Mouse (Mus musculus) intestine, embryonic 16.5 days (tissue): ENCODE results near the gene Ppp1r36. TPM values are rescaled to one million over a fixed set of nuclear protein-coding genes. Genes with fewer than 3 reads are reported as not detected.
"Not testable (repeated sequence)": the region's sequence is repeated elsewhere in the genome, so short reads cannot be mapped to it uniquely, and the experiment has no call there.

Source experiments
- ATAC-seq: fragments of 200-750 bp; cut with Nextera tagmentation; 2 replicates; pipeline ENCODE4 v1.8.0; 2017; ENCODE audit warnings: moderate TSS enrichment, moderate library complexity
- H3K27ac ChIP-seq: fragments of 300-500 bp; sonication (generic); 2 replicates; pipeline ENCODE4 v1.5.1; 2014; ENCODE audit warnings: mild to moderate bottlenecking, low read length
- H3K27me3 ChIP-seq: fragments of 300-500 bp; sonication (generic); replicated peaks from 2 replicates; pipeline ENCODE4 v1.6.1; 2014; ENCODE audit warnings: low read length, control low read depth, mixed read lengths; ENCODE audit not compliant: control insufficient read depth, insufficient read depth
- H3K36me3 ChIP-seq: fragments of 300-500 bp; sonication (generic); 2 replicates; pipeline ENCODE4 v1.6.1; 2014; ENCODE audit warnings: low read length, control low read depth; ENCODE audit not compliant: control insufficient read depth, insufficient read depth
- H3K4me1 ChIP-seq: fragments of 300-500 bp; sonication (generic); 2 replicates; pipeline ENCODE4 v1.6.1; 2014; ENCODE audit warnings: low read length, control low read depth, mixed read lengths; ENCODE audit not compliant: control insufficient read depth, insufficient read depth
- H3K4me2 ChIP-seq: fragments of 300-500 bp; sonication (generic); 2 replicates; pipeline ENCODE4 v1.6.1; 2014; ENCODE audit warnings: low read depth, low read length, control low read depth
- H3K4me3 ChIP-seq: fragments of 300-500 bp; sonication (generic); 2 replicates; pipeline ENCODE4 v1.5.1; 2014; ENCODE audit warnings: mild to moderate bottlenecking, low read length
- H3K9ac ChIP-seq: fragments of 300-500 bp; sonication (generic); 2 replicates; pipeline ENCODE4 v1.6.1; 2014; ENCODE audit warnings: low read depth, low read length
- H3K9me3 ChIP-seq: fragments of 300-500 bp; sonication (generic); 2 replicates; pipeline ENCODE4 v1.6.1; 2016; ENCODE audit warnings: low read length, control low read depth; ENCODE audit not compliant: control insufficient read depth
- WGBS: fragments of 180-500 bp; shearing (Covaris S2); extraction: QIAGEN DNeasy Blood & Tissue Kit; methylation state at CpG from one replicate; pipeline ENCODE4 v1.1.7; 2014; 5-methylcytosine and 5-hydroxymethylcytosine counted together
- polyA plus RNA-seq: library from polyadenylated mRNA; unstranded; fragments of >200 nt; fragmentation: Nextera tagmentation; extraction: Ambion mirVana; gene quantifications from 2 replicates; pipeline ENCODE4 v1.2.1, GENCODE M21; 2015

Gene Ppp1r36
- polyA plus RNA-seq, 1 experiment from 2014 or later: 1.5 TPM

GRCm38 (mm10) chr12:76435084-76435483, 17.7 kb downstream of the Ppp1r36 start:
- H3K36me3 ChIP-seq: no peaks in the 10 kb centered on the region
- peak overlapping the region; percentile 63 for H3K9ac ChIP-seq
- WGBS: 8% methylated on average over 17 of the region's 17 CpGs
- peak overlapping the region; percentile 42 for H3K4me3 ChIP-seq
- no peak overlapping the region for H3K27ac ChIP-seq
- peak overlapping the region; percentile 66 for H3K4me2 ChIP-seq
- 0 out of 2 replicates have a peak, but pooled peaks have one; percentile 28 for ATAC-seq
- H3K9me3 ChIP-seq: no peaks in the 10 kb centered on the region
- H3K4me1 ChIP-seq: peaks cover 6% of the 10 kb centered on the region; the same call in 1 of the 2 replicates
- H3K27me3 ChIP-seq: no peaks in the 10 kb centered on the region

DNA sequence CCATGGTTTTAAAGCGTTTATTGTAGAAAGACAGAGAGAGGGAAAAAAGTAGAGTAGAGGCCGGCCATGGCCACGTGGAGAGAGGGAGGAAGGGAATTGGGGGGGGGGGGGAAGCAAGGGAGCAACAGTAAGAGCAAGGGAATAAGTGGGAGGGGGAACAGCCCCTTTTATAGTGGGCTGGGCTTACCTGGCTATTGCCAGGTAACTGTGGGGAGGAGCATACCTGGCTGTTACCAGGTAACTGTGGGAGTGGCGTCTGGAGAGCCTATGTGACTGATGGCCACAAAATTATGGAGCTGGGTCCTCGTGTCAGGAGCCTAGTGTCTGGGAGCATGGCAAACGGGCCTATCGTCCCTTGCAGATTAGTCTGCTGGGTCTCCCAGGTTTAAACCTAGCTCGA, 18.2 kb downstream of the Ppp1r36 start:
- Histone ChIP-seq H3K4me3 (no peak overlapping the region; the same call in 1 of the 2 replicates), H3K27me3 (no peaks in the 10 kb centered on the region), H3K9me3 (no peaks in the 10 kb centered on the region), H3K4me2 (peak overlapping the region; percentile 66), H3K36me3 (no peaks in the 10 kb centered on the region), H3K4me1 (peaks cover 6% of the 10 kb centered on the region; the same call in 1 of the 2 replicates), H3K27ac (no peak overlapping the region), H3K9ac (no peak overlapping the region; the same call in 1 of the 2 replicates)
- no peak for ATAC-seq
- WGBS: 32% methylated on average over 8 of the region's 8 CpGs

GRCm38 (mm10) chr12:76443488-76443887, 26.1 kb downstream of the Ppp1r36 start:
- H3K9ac ChIP-seq, H3K27ac ChIP-seq, H3K36me3 ChIP-seq, ATAC-seq, H3K4me1 ChIP-seq, H3K4me3 ChIP-seq, H3K9me3 ChIP-seq, H3K27me3 ChIP-seq, H3K4me2 ChIP-seq: not testable (repeated sequence)
- WGBS: 84% methylated on average over 6 of the region's 6 CpGs

DNA sequence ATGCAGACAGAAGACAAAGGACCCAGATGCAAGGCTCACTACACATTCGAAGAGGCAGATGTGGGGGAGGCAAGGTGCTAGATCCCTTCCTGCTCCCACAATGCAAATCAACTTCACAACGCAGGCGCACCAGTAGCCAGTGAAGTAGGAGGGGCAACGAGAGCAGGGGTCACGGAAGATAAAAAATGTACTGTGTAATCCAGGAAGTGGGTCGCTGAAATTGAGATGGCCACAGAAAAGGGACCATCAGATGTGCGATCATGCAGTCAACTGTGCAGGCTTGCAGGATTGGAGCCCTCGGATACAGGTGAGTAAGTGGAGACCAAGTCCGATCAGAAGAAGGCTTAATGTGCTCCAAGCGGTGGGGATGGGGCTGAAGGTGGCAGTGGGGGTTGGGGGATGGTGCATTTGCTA, 27.0 kb downstream of the Ppp1r36 start:
- Histone ChIP-seq H3K27me3 (no peaks in the 10 kb centered on the region), H3K36me3 (no peaks in the 10 kb centered on the region), H3K9ac (no peak overlapping the region), H3K27ac (no peak overlapping the region), H3K9me3 (no peaks in the 10 kb centered on the region), H3K4me3 (peak overlapping the region; percentile 26; the same call in 1 of the 2 replicates), H3K4me2 (peak overlapping the region; percentile 1; the same call in 1 of the 2 replicates), H3K4me1 (0 out of 2 replicates have a peak, but pooled peaks cover 4% of the 10 kb centered on the region)
- WGBS: 63% methylated on average over 10 of the region's 10 CpGs
- peak; percentile 44 for ATAC-seq

DNA sequence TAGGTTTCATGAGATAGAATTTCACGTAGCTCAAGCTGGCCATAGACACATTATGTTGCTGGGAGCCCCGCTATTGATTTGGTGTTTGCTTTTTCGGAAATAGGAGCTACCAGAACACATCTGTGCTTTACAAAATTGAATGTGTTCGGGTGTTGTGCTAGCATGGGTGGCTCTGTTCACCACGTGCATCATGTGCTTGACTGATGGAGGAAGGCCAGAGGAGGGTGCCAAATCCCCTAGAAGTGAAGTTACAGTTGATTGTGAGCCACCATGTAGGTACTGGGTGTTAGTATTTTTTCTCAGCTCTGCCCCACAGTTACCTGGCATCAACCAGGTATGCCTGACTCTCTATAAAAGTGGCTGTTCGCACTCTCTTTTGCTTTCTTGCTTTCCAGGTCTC, 27.5 kb downstream of the Ppp1r36 start:
- H3K4me2 ChIP-seq: 0 out of 2 replicates have a peak overlapping the region, but pooled peaks have one; percentile 1
- H3K36me3 ChIP-seq: no peaks in the 10 kb centered on the region
- no peaks in the 10 kb centered on the region for H3K9me3 ChIP-seq
- 78% methylated on average over 6 of the region's 6 CpGs for WGBS
- H3K4me3 ChIP-seq: peak overlapping the region; percentile 26; the same call in 1 of the 2 replicates
- H3K9ac ChIP-seq: no peak overlapping the region
- 0 out of 2 replicates have a peak, but pooled peaks cover 4% of the 10 kb centered on the region for H3K4me1 ChIP-seq
- no peaks in the 10 kb centered on the region for H3K27me3 ChIP-seq
- no peak overlapping the region for H3K27ac ChIP-seq
- no peak for ATAC-seq

- ATAC-seq: no peak
Observed at GRCm38 (mm10) chr12:76446201-76446600, 28.9 kb downstream of the Ppp1r36 start.

DNA sequence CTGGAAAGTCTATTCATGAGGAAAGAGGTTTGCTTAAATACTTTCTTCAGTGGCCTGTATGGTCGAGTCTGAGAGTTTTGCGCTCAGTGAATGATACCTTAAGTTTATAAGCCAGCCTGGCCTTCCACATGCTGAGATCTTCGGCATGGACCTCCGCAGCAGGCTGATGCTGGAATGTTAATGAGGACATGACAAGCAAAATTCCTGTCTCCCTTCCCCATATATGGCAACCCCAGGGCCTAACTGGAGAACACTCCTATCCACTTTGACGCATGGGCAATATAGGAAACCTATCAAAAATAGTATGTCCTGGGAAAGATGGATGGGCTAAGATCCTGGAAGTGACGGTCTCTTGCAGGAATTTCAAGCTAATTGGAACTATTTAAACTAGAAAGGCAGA, 30.8 kb downstream of the Ppp1r36 start:
- Histone ChIP-seq H3K9ac (no peak overlapping the region), H3K4me2 (0 out of 2 replicates have a peak overlapping the region, but pooled peaks have one; percentile 16)
- 58% methylated on average over 6 of the region's 6 CpGs for WGBS

More at GRCm38 (mm10) chr12:76446201-76446600, 28.9 kb downstream of the Ppp1r36 start:
- Histone ChIP-seq H3K4me3 (no peak overlapping the region), H3K9ac (no peak overlapping the region), H3K9me3 (no peaks in the 10 kb centered on the region), H3K27me3 (no peaks in the 10 kb centered on the region), H3K4me1 (0 out of 2 replicates have a peak, but pooled peaks cover 4% of the 10 kb centered on the region), H3K36me3 (no peaks in the 10 kb centered on the region), H3K27ac (no peak overlapping the region), H3K4me2 (no peak overlapping the region)
- WGBS: 75% methylated on average over 11 of the region's 11 CpGs

DNA sequence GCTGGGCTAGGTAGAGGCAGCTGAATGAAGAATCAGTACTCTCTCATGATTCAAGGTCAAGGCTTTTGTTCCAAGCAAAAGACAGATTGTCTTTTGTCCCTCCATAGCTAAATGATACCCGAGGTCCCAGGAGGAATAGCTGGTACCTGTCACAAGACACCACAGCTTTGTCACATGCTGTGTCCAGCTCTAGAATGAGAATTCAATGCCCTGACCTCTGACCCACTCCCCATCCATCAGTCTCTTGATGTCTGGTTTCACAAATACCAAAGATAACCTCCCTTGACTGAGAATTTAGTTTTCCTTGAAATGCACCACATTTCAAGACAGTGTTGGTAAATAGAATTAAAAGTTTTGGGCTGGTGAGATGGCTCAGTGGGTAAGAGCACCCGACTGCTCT, 34.9 kb downstream of the Ppp1r36 start:
- no peak for ATAC-seq
- Histone ChIP-seq H3K9ac (no peak overlapping the region), H3K9me3 (no peaks in the 10 kb centered on the region), H3K4me3 (no peak overlapping the region), H3K4me2 (no peak overlapping the region), H3K4me1 (no peaks in the 10 kb centered on the region), H3K27me3 (no peaks in the 10 kb centered on the region), H3K36me3 (no peaks in the 10 kb centered on the region), H3K27ac (no peak overlapping the region)
- 40% methylated on average over 2 of the region's 2 CpGs for WGBS

More for the DNA sequence above, 30.8 kb downstream of the Ppp1r36 start:
- Histone ChIP-seq H3K4me1 (0 out of 2 replicates have a peak, but pooled peaks cover 4% of the 10 kb centered on the region), H3K27ac (peak overlapping the region; percentile 57), H3K27me3 (no peaks in the 10 kb centered on the region), H3K9me3 (no peaks in the 10 kb centered on the region), H3K4me3 (no peak overlapping the region), H3K36me3 (no peaks in the 10 kb centered on the region)
- no peak for ATAC-seq

DNA sequence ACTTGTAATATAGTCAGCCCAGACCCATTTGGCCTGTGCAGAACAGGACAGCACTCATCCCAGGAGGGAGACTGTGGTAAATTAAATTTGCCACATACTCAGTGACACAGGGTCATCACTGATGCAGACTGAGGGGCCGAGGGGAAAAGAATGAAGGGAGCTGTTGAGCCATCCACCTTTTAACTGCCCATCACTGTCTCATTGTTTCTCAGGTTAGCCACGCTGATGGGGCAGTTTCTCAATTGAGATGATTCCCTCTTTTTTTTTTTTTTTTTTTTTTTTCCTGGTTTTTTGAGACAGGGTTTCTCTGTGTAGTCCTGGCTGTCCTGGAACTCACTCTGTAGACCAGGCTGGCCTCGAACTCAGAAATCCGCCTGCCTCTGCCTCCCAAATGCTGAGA, 41.1 kb downstream of the Ppp1r36 start:
- not testable (repeated sequence) for H3K27me3 ChIP-seq, ATAC-seq, H3K4me1 ChIP-seq, H3K27ac ChIP-seq, H3K9me3 ChIP-seq, H3K36me3 ChIP-seq, H3K9ac ChIP-seq, H3K4me3 ChIP-seq, H3K4me2 ChIP-seq
- 80% methylated on average over 4 of the region's 4 CpGs for WGBS

GRCm38 (mm10) chr12:76459032-76459431, 41.7 kb downstream of the Ppp1r36 start:
- H3K27ac ChIP-seq: no peak overlapping the region
- WGBS: 50% methylated on average over 4 of the region's 4 CpGs
- H3K9me3 ChIP-seq: no peaks in the 10 kb centered on the region
- ATAC-seq: peak; percentile 79
- 0 out of 2 replicates have a peak, but pooled peaks cover 2% of the 10 kb centered on the region for H3K4me1 ChIP-seq
- no peaks in the 10 kb centered on the region for H3K36me3 ChIP-seq
- no peak overlapping the region for H3K4me2 ChIP-seq
- H3K4me3 ChIP-seq: no peak overlapping the region
- H3K9ac ChIP-seq: no peak overlapping the region
- H3K27me3 ChIP-seq: no peaks in the 10 kb centered on the region
